Mouse (Mus musculus): ENCODE data around the gene Rfx8. TPM values are rescaled to one million over a fixed set of nuclear protein-coding genes. Genes with fewer than 3 reads are reported as not detected.
A peak's percentile ranks its signal among the peaks of the same experiment; 100 is the strongest.

Rfx8 gene
- polyA plus RNA-seq, 1 experiment from 2014 or later = 0.21 TPM

GRCm38 (mm10) chr1:39641667-39642066, 79.1 kb downstream of the Rfx8 start:
- peaks cover 5% of the 10 kb centered on the region; the same call in 1 of the 2 replicates for H3K9me3 ChIP-seq (ENCODE audit: low read length)
- no peak overlapping the region for H3K4me3 ChIP-seq (ENCODE audit: low read length)
- no peaks in the 10 kb centered on the region for H3K36me3 ChIP-seq (ENCODE audit: insufficient read depth, low read length)
- H3K27ac ChIP-seq (ENCODE audit: low read length) = no peak overlapping the region
- no peak overlapping the region for H3K9ac ChIP-seq (replicated peaks; ENCODE audit: low read length)
- no peak for ATAC-seq (ENCODE audit: low FRiP score, low TSS enrichment)
- H3K4me2 ChIP-seq (replicated peaks; ENCODE audit: low read depth, low read length) = no peak overlapping the region
- H3K4me1 ChIP-seq (ENCODE audit: insufficient read depth, low read length) = no peaks in the 10 kb centered on the region
- H3K27me3 ChIP-seq (ENCODE audit: insufficient read depth, low read length) = no peaks in the 10 kb centered on the region
- 89% methylated on average over 7 of the region's 7 CpGs for WGBS

GRCm38 (mm10) chr1:39637139-39637538, 83.7 kb downstream of the Rfx8 start:
- H3K27ac ChIP-seq (ENCODE audit: low read length) = no peak overlapping the region
- no peak overlapping the region for H3K4me3 ChIP-seq (ENCODE audit: low read length)
- H3K27me3 ChIP-seq (ENCODE audit: insufficient read depth, low read length) = no peaks in the 10 kb centered on the region
- no peak overlapping the region for H3K4me2 ChIP-seq (replicated peaks; ENCODE audit: low read depth, low read length)
- no peak for ATAC-seq (ENCODE audit: low FRiP score, low TSS enrichment)
- WGBS = 61% methylated on average over 8 of the region's 8 CpGs
- H3K4me1 ChIP-seq (ENCODE audit: insufficient read depth, low read length) = no peaks in the 10 kb centered on the region
- H3K36me3 ChIP-seq (ENCODE audit: insufficient read depth, low read length) = no peaks in the 10 kb centered on the region
- no peak overlapping the region for H3K9ac ChIP-seq (replicated peaks; ENCODE audit: low read length)
- H3K9me3 ChIP-seq (ENCODE audit: low read length) = peaks cover 5% of the 10 kb centered on the region; the same call in 1 of the 2 replicates

GRCm38 (mm10) chr1:39636660-39637059, 84.1 kb downstream of the Rfx8 start:
- Histone ChIP-seq H3K27ac (ENCODE audit: low read length) (no peak overlapping the region), H3K9me3 (ENCODE audit: low read length) (peaks cover 1% of the 10 kb centered on the region; the same call in 1 of the 2 replicates), H3K27me3 (ENCODE audit: insufficient read depth, low read length) (no peaks in the 10 kb centered on the region), H3K4me1 (ENCODE audit: insufficient read depth, low read length) (no peaks in the 10 kb centered on the region), H3K9ac (replicated peaks; ENCODE audit: low read length) (no peak overlapping the region), H3K36me3 (ENCODE audit: insufficient read depth, low read length) (no peaks in the 10 kb centered on the region), H3K4me2 (replicated peaks; ENCODE audit: low read depth, low read length) (no peak overlapping the region), H3K4me3 (ENCODE audit: low read length) (no peak overlapping the region)
- 6% methylated on average over 5 of the region's 5 CpGs for WGBS
- ATAC-seq (ENCODE audit: low FRiP score, low TSS enrichment) = peak; percentile 63

- H3K36me3 ChIP-seq (ENCODE audit: insufficient read depth, low read length) = no peaks in the 10 kb centered on the region
These were observed 84.6 kb downstream of the Rfx8 start for GRCm38 (mm10) chr1:39636196-39636595.

GRCm38 (mm10) chr1:39628606-39629005, 92.2 kb downstream of the Rfx8 start:
- Histone ChIP-seq H3K27ac (ENCODE audit: low read length) (no peak overlapping the region), H3K9me3 (ENCODE audit: low read length) (no peaks in the 10 kb centered on the region), H3K4me3 (ENCODE audit: low read length) (no peak overlapping the region), H3K4me2 (replicated peaks; ENCODE audit: low read depth, low read length) (no peak overlapping the region), H3K9ac (replicated peaks; ENCODE audit: low read length) (no peak overlapping the region), H3K27me3 (ENCODE audit: insufficient read depth, low read length) (no peaks in the 10 kb centered on the region), H3K36me3 (ENCODE audit: insufficient read depth, low read length) (no peaks in the 10 kb centered on the region), H3K4me1 (ENCODE audit: insufficient read depth, low read length) (no peaks in the 10 kb centered on the region)
- no peak for ATAC-seq (ENCODE audit: low FRiP score, low TSS enrichment)
- 82% methylated on average over 9 of the region's 9 CpGs for WGBS

More at GRCm38 (mm10) chr1:39636196-39636595, 84.6 kb downstream of the Rfx8 start:
- Histone ChIP-seq H3K9me3 (ENCODE audit: low read length) (no peaks in the 10 kb centered on the region), H3K4me3 (ENCODE audit: low read length) (no peak overlapping the region), H3K4me2 (replicated peaks; ENCODE audit: low read depth, low read length) (no peak overlapping the region), H3K27me3 (ENCODE audit: insufficient read depth, low read length) (no peaks in the 10 kb centered on the region), H3K27ac (ENCODE audit: low read length) (no peak overlapping the region), H3K4me1 (ENCODE audit: insufficient read depth, low read length) (no peaks in the 10 kb centered on the region), H3K9ac (replicated peaks; ENCODE audit: low read length) (no peak overlapping the region)
- ATAC-seq (ENCODE audit: low FRiP score, low TSS enrichment) = no peak
- WGBS = 43% methylated on average over 5 of the region's 5 CpGs

- Histone ChIP-seq H3K27me3 (ENCODE audit: insufficient read depth, low read length) (no peaks in the 10 kb centered on the region), H3K4me1 (ENCODE audit: insufficient read depth, low read length) (no peaks in the 10 kb centered on the region), H3K9me3 (ENCODE audit: low read length) (peaks cover 3% of the 10 kb centered on the region; the same call in 1 of the 2 replicates), H3K4me2 (replicated peaks; ENCODE audit: low read depth, low read length) (no peak overlapping the region), H3K36me3 (ENCODE audit: insufficient read depth, low read length) (no peaks in the 10 kb centered on the region), H3K27ac (ENCODE audit: low read length) (no peak overlapping the region), H3K4me3 (ENCODE audit: low read length) (no peak overlapping the region), H3K9ac (replicated peaks; ENCODE audit: low read length) (no peak overlapping the region)
- no peak for ATAC-seq (ENCODE audit: low FRiP score, low TSS enrichment)
- WGBS = 53% methylated on average over 3 of the region's 3 CpGs
These were observed 95.3 kb downstream of the Rfx8 start for GRCm38 (mm10) chr1:39625491-39625890.

- peaks cover 2% of the 10 kb centered on the region; the same call in 1 of the 2 replicates for H3K4me1 ChIP-seq (ENCODE audit: insufficient read depth, low read length)
- WGBS = 47% methylated on average over 1 of the region's 1 CpGs
- H3K27ac ChIP-seq (ENCODE audit: low read length) = no peak overlapping the region
- H3K4me3 ChIP-seq (ENCODE audit: low read length) = no peak overlapping the region
- no peak overlapping the region for H3K9ac ChIP-seq (replicated peaks; ENCODE audit: low read length)
- no peak overlapping the region for H3K4me2 ChIP-seq (replicated peaks; ENCODE audit: low read depth, low read length)
- peaks cover 6% of the 10 kb centered on the region; the same call in 1 of the 2 replicates for H3K9me3 ChIP-seq (ENCODE audit: low read length)
- no peak for ATAC-seq (ENCODE audit: low FRiP score, low TSS enrichment)
- H3K27me3 ChIP-seq (ENCODE audit: insufficient read depth, low read length) = no peaks in the 10 kb centered on the region
- H3K36me3 ChIP-seq (ENCODE audit: insufficient read depth, low read length) = no peaks in the 10 kb centered on the region
These were observed 97.1 kb downstream of the Rfx8 start for GRCm38 (mm10) chr1:39623729-39624128.

- ATAC-seq (ENCODE audit: low FRiP score, low TSS enrichment) = no peak
- WGBS = 91% methylated on average over 5 of the region's 5 CpGs
- Histone ChIP-seq H3K9ac (replicated peaks; ENCODE audit: low read length) (no peak overlapping the region), H3K4me2 (replicated peaks; ENCODE audit: low read depth, low read length) (no peak overlapping the region), H3K36me3 (ENCODE audit: insufficient read depth, low read length) (no peaks in the 10 kb centered on the region), H3K9me3 (ENCODE audit: low read length) (peaks cover 6% of the 10 kb centered on the region; the same call in 1 of the 2 replicates), H3K4me3 (ENCODE audit: low read length) (no peak overlapping the region), H3K27me3 (ENCODE audit: insufficient read depth, low read length) (no peaks in the 10 kb centered on the region), H3K27ac (ENCODE audit: low read length) (no peak overlapping the region), H3K4me1 (ENCODE audit: insufficient read depth, low read length) (peaks cover 7% of the 10 kb centered on the region; the same call in 1 of the 2 replicates)
These were observed 97.7 kb downstream of the Rfx8 start for GRCm38 (mm10) chr1:39623106-39623505.

GRCm38 (mm10) chr1:39618524-39618923, 102.3 kb downstream of the Rfx8 start:
- H3K4me3 ChIP-seq (ENCODE audit: low read length) = no peak overlapping the region
- H3K4me1 ChIP-seq (ENCODE audit: insufficient read depth, low read length) = peaks cover 18% of the 10 kb centered on the region
- peaks cover 6% of the 10 kb centered on the region; the same call in 1 of the 2 replicates for H3K9me3 ChIP-seq (ENCODE audit: low read length)
- ATAC-seq (ENCODE audit: low FRiP score, low TSS enrichment) = peak; percentile 71; the same call in 1 of the 2 replicates
- H3K9ac ChIP-seq (replicated peaks; ENCODE audit: low read length) = no peak overlapping the region
- H3K27ac ChIP-seq (ENCODE audit: low read length) = no peak overlapping the region
- no peaks in the 10 kb centered on the region for H3K27me3 ChIP-seq (ENCODE audit: insufficient read depth, low read length)
- no peaks in the 10 kb centered on the region for H3K36me3 ChIP-seq (ENCODE audit: insufficient read depth, low read length)
- WGBS = 15% methylated on average over 8 of the region's 8 CpGs
- H3K4me2 ChIP-seq (replicated peaks; ENCODE audit: low read depth, low read length) = 0 out of 2 replicates have a peak overlapping the region, but pooled peaks have one; percentile 6

GRCm38 (mm10) chr1:39615526-39615925, 105.3 kb downstream of the Rfx8 start:
- Histone ChIP-seq H3K4me2 (replicated peaks; ENCODE audit: low read depth, low read length) (no peak overlapping the region), H3K27me3 (ENCODE audit: insufficient read depth, low read length) (no peaks in the 10 kb centered on the region), H3K4me1 (ENCODE audit: insufficient read depth, low read length) (peaks cover 18% of the 10 kb centered on the region), H3K9ac (replicated peaks; ENCODE audit: low read length) (no peak overlapping the region), H3K27ac (ENCODE audit: low read length) (no peak overlapping the region), H3K9me3 (ENCODE audit: low read length) (peaks cover 3% of the 10 kb centered on the region; the same call in 1 of the 2 replicates), H3K36me3 (ENCODE audit: insufficient read depth, low read length) (no peaks in the 10 kb centered on the region), H3K4me3 (ENCODE audit: low read length) (no peak overlapping the region)
- no peak for ATAC-seq (ENCODE audit: low FRiP score, low TSS enrichment)
- 63% methylated on average over 6 of the region's 6 CpGs for WGBS

Measured in kidney, embryonic 16.5 days (tissue).